8 mouse cellular contexts compared by ENCODE assay signal in genomic region chr9:118821220-118822185, GRCm38 (mm10).
DNase-seq lines count a peak whose midpoint lies in the region; ATAC-seq and TF ChIP-seq lines count a peak whose summit lies in the region.

No protein-coding gene starts in this region.

- no peak for TF ChIP-seq CTCF in small intestine, adult 2 months (IDR thresholded peaks at IDR 0.05; ENCODE audit: extremely low read depth, insufficient read length, insufficient replicate concordance, low read depth, low read length)

- WGBS in forebrain, embryonic 13.5 days, result 36% methylated on average over 21 of the region's 21 CpGs
- 49% methylated on average over 21 of the region's 21 CpGs for WGBS in hindbrain, embryonic 15.5 days
- WGBS in small intestine, adult 2 months, result 31% methylated on average over 21 of the region's 21 CpGs

- no peaks in the 10 kb centered on the region for H3K36me3 ChIP-seq in forebrain, embryonic 13.5 days (ENCODE audit: poor library complexity, severe bottlenecking)
- H3K36me3 ChIP-seq in hindbrain, embryonic 15.5 days, result no peaks in the 10 kb centered on the region
- H3K36me3 ChIP-seq in small intestine, adult 2 months (ENCODE audit: control insufficient read depth, insufficient read depth, low read length), result no peaks in the 10 kb centered on the region

- no peaks in the 10 kb centered on the region for H3K9me3 ChIP-seq in forebrain, embryonic 13.5 days (replicated peaks)
- H3K9me3 ChIP-seq in hindbrain, embryonic 15.5 days, result no peaks in the 10 kb centered on the region

- peak; percentile 16 for DNase-seq in left cerebral cortex, postnatal 4 days
- no peak for DNase-seq in left cerebral cortex, adult 11 months (ENCODE audit: low spot score)
- DNase-seq in lung, postnatal 14 days, result peak; percentile 37
- DNase-seq in adrenal gland, postnatal 4 days (ENCODE audit: low spot score in 2 of 2), result no peak
- DNase-seq in gastrocnemius, postnatal 10 days, result no peak

- ATAC-seq in forebrain, embryonic 13.5 days, result peak; percentile 87
- no peak for ATAC-seq in hindbrain, embryonic 15.5 days (ENCODE audit: low FRiP score, low read depth)

- peak overlapping the region; percentile 15 for H3K4me3 ChIP-seq in forebrain, embryonic 13.5 days
- no peak overlapping the region for H3K4me3 ChIP-seq in hindbrain, embryonic 15.5 days
- peak overlapping the region; percentile 7; the same call in 1 of the 2 replicates for H3K4me3 ChIP-seq in small intestine, adult 2 months (ENCODE audit: low read depth, low read length)

- H3K27me3 ChIP-seq in forebrain, embryonic 13.5 days, result no peaks in the 10 kb centered on the region
- H3K27me3 ChIP-seq in hindbrain, embryonic 15.5 days, result no peaks in the 10 kb centered on the region
- no peaks in the 10 kb centered on the region for H3K27me3 ChIP-seq in small intestine, adult 2 months (ENCODE audit: control insufficient read depth, insufficient read depth, low read length)

- H3K4me1 ChIP-seq in forebrain, embryonic 13.5 days, result peaks cover 20% of the 10 kb centered on the region
- H3K4me1 ChIP-seq in hindbrain, embryonic 15.5 days (replicated peaks), result peaks cover 20% of the 10 kb centered on the region
- H3K4me1 ChIP-seq in small intestine, adult 2 months (ENCODE audit: control insufficient read depth, insufficient read depth, insufficient read length, low read length), result peaks cover 7% of the 10 kb centered on the region; the same call in 1 of the 2 replicates

- H3K9ac ChIP-seq in forebrain, embryonic 13.5 days, result 0 out of 2 replicates have a peak overlapping the region, but pooled peaks have one; percentile 3
- no peak overlapping the region for H3K9ac ChIP-seq in hindbrain, embryonic 15.5 days

- TF ChIP-seq POLR2A in small intestine, adult 2 months (IDR thresholded peaks at IDR 0.05; ENCODE audit: low read depth, low read length), result no peak

- no peak overlapping the region for H3K27ac ChIP-seq in forebrain, embryonic 13.5 days
- H3K27ac ChIP-seq in hindbrain, embryonic 15.5 days (replicated peaks), result no peak overlapping the region
- H3K27ac ChIP-seq in small intestine, adult 2 months (ENCODE audit: insufficient read depth, low read depth, low read length), result no peak overlapping the region

- intact Hi-C loops in left cerebral cortex, postnatal 4 days (cut with DNase I), result no loop called here

- peak overlapping the region; percentile 48 for H3K4me2 ChIP-seq in forebrain, embryonic 13.5 days
- H3K4me2 ChIP-seq in hindbrain, embryonic 15.5 days, result 0 out of 2 replicates have a peak overlapping the region, but pooled peaks have one; percentile 6

Comparison
In these comparisons a context has a peak if more than half of its experiments do, and no peak if none do; other contexts are left out.
1. DNase-seq: peak in left cerebral cortex, postnatal 4 days (single experiment) and lung, postnatal 14 days (single experiment); none in left cerebral cortex, adult 11 months (single experiment), adrenal gland, postnatal 4 days (0 of 2) and gastrocnemius, postnatal 10 days (single experiment).